Mouse (Mus musculus): ENCODE data around the gene Snx5. TPM values are rescaled to one million over a fixed set of nuclear protein-coding genes. Genes with fewer than 3 reads are reported as not detected.

The Snx5 gene
- polyA plus RNA-seq, 1 experiment from 2014 or later = 103 TPM

GRCm38 (mm10) chr2:144203001-144203400 is 67.7 kb downstream of the Snx5 start:
- Histone ChIP-seq H3K4me2 (ENCODE audit: low read length) (no peak overlapping the region), H3K9me3 (replicated peaks; ENCODE audit: low read length) (no peaks in the 10 kb centered on the region), H3K27ac (no peak overlapping the region), H3K9ac (ENCODE audit: low read depth, low read length) (no peak overlapping the region), H3K4me3 (replicated peaks; ENCODE audit: low read depth, low read length) (no peak overlapping the region), H3K4me1 (replicated peaks; ENCODE audit: insufficient read depth, low read length) (no peaks in the 10 kb centered on the region), H3K27me3 (ENCODE audit: insufficient read depth, low read length) (no peaks in the 10 kb centered on the region), H3K36me3 (ENCODE audit: insufficient read depth, low read length) (no peaks in the 10 kb centered on the region)
- DNase-seq (ENCODE audit: low spot score) = no peak
- TF ChIP-seq CTCF (IDR thresholded peaks at IDR 0.05; ENCODE audit: low read depth) = no peak
- 84% methylated on average over 5 of the region's 5 CpGs for WGBS
- ATAC-seq (replicated peaks; ENCODE audit: low FRiP score, low read depth) = no peak

DNA sequence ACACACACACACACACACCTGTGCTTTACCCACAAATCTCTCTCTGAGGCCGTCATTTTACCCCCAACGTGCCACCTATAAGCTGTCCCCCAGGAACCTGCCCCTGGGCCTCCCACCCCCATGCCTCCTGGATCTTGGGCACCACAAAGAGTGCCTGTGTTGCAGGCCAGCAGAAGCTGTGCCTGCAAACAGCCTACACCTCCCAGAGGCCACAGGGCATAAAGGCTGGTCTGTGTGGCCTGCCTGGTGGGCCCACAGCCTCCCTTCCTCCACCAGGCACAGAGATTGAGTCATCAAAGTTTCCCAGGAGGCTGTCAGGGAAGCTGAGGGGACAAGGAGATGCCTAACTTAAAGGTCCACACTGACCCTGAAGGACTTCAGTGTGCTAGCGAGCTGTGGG is 68.1 kb downstream of the Snx5 start:
- 93% methylated on average over 3 of the region's 3 CpGs for WGBS
- H3K27ac ChIP-seq = no peak overlapping the region
- ATAC-seq (replicated peaks; ENCODE audit: low FRiP score, low read depth) = peak; percentile 50; the same call in 1 of the 2 replicates
- H3K4me3 ChIP-seq (replicated peaks; ENCODE audit: low read depth, low read length) = no peak overlapping the region
- DNase-seq (ENCODE audit: low spot score) = no peak
- no peak overlapping the region for H3K4me2 ChIP-seq (ENCODE audit: low read length)
- H3K27me3 ChIP-seq (ENCODE audit: insufficient read depth, low read length) = no peaks in the 10 kb centered on the region
- no peak for TF ChIP-seq CTCF (IDR thresholded peaks at IDR 0.05; ENCODE audit: low read depth)
- no peaks in the 10 kb centered on the region for H3K9me3 ChIP-seq (replicated peaks; ENCODE audit: low read length)
- no peak overlapping the region for H3K9ac ChIP-seq (ENCODE audit: low read depth, low read length)
- H3K36me3 ChIP-seq (ENCODE audit: insufficient read depth, low read length) = no peaks in the 10 kb centered on the region
- no peaks in the 10 kb centered on the region for H3K4me1 ChIP-seq (replicated peaks; ENCODE audit: insufficient read depth, low read length)

- Histone ChIP-seq H3K36me3 (ENCODE audit: insufficient read depth, low read length) (no peaks in the 10 kb centered on the region), H3K4me2 (ENCODE audit: low read length) (no peak overlapping the region), H3K4me1 (replicated peaks; ENCODE audit: insufficient read depth, low read length) (no peaks in the 10 kb centered on the region), H3K27me3 (ENCODE audit: insufficient read depth, low read length) (no peaks in the 10 kb centered on the region), H3K4me3 (replicated peaks; ENCODE audit: low read depth, low read length) (no peak overlapping the region), H3K27ac (no peak overlapping the region), H3K9ac (ENCODE audit: low read depth, low read length) (no peak overlapping the region), H3K9me3 (replicated peaks; ENCODE audit: low read length) (no peaks in the 10 kb centered on the region)
- ATAC-seq (replicated peaks; ENCODE audit: low FRiP score, low read depth) (no peak), DNase-seq (ENCODE audit: low spot score) (no peak)
- 64% methylated on average over 4 of the region's 4 CpGs for WGBS
- TF ChIP-seq CTCF (IDR thresholded peaks at IDR 0.05; ENCODE audit: low read depth) = no peak
Measured at GRCm38 (mm10) chr2:144202151-144202550, 68.6 kb downstream of the Snx5 start.

Other genes with a start within 250 kb of the Snx5 start
- not detected in 2 replicates for gene Banf2, start 237.8 kb downstream of the Snx5 start, polyA plus RNA-seq (2015; fragmentation: Nextera tagmentation; extraction: Ambion mirVana)
- gene Mgme1, start 243 bp downstream of the Snx5 start, polyA plus RNA-seq (2015; fragmentation: Nextera tagmentation; extraction: Ambion mirVana) = 16.0 and 16.6 TPM in 2 replicates
- gene Ovol2, start 61.2 kb upstream of the Snx5 start, polyA plus RNA-seq (2015; fragmentation: Nextera tagmentation; extraction: Ambion mirVana) = 1.2 and 1.8 TPM in 2 replicates
- gene Kat14, start 98.1 kb upstream of the Snx5 start, polyA plus RNA-seq (2015; fragmentation: Nextera tagmentation; extraction: Ambion mirVana) = 36.5 and 37.5 TPM in 2 replicates
- 3.2 and 3.3 TPM in 2 replicates for gene Pet117, start 98.1 kb upstream of the Snx5 start, polyA plus RNA-seq (2015; fragmentation: Nextera tagmentation; extraction: Ambion mirVana)

Data from kidney, postnatal 0 days (tissue).